Mouse (Mus musculus): ENCODE data around the gene Srebf1.

Gene Srebf1

GRCm38 (mm10) chr11:60176975-60177657 lies 45.3 kb downstream of the Srebf1 start:
- no peak for DNase-seq (ENCODE audit: low spot score)

GRCm38 (mm10) chr11:60176182-60176974 lies 46.0 kb downstream of the Srebf1 start:
- peak; percentile 40 for DNase-seq (ENCODE audit: low spot score)

GRCm38 (mm10) chr11:60175371-60176181 lies 46.8 kb downstream of the Srebf1 start:
- peak; percentile 54 for DNase-seq (ENCODE audit: low spot score)

DNA sequence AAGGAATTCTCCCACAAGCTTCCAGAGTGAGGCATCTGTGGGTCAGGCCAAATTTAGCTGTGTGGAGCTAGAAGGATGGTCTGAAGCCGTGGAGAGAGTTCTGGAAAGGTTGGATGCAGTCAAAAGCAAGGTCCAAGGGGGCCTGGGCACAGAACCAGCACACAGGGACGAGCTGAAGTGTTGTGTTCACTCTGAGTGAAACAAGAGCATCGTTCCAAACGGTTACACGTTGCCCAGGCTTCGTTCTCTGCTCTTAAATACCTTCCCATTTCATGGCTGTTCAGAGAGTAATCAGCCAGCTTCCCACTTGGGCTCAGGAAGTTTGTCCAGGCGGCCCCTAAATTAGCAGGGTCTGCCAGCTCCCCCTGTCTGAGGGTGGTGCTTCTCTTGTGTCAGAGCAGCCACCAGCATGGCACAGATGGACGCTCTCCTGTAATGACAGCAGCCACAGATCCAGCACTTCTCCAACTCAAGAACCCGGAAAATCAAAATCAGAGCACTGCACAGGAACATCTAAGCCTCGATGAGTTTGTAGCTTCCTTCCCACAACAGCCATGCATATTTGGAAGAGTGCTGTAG lies 48.7 kb downstream of the Srebf1 start:
- no peak for DNase-seq (ENCODE audit: low spot score)

GRCm38 (mm10) chr11:60172074-60172473 lies 50.3 kb downstream of the Srebf1 start:
- no peak for DNase-seq (ENCODE audit: low spot score)

GRCm38 (mm10) chr11:60168780-60169179 lies 53.6 kb downstream of the Srebf1 start:
- no peak for DNase-seq (ENCODE audit: low spot score)

DNA sequence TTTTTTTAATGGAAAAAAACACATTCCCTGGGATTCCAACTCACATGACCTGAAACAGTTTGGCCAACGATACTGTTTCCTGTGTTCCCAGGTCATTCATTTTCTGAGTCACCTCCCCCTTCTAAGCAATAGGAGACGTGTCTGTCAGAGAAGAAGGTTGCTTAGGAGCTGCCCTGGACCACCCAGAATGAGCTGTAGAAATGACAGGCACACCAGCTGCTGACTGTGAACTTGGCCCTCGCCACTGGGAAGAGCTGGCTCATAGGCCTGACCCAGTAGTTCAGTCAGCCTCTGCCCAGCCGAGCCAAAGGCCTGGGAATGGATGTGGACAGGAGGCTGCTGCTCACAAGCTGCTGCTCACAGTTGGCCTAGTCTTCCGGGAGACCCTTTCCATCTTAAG lies 57.3 kb downstream of the Srebf1 start:
- DNase-seq (ENCODE audit: low spot score) = no peak

- no peak for DNase-seq (ENCODE audit: low spot score)
Observed at GRCm38 (mm10) chr11:60164450-60164849, 57.9 kb downstream of the Srebf1 start.

DNA sequence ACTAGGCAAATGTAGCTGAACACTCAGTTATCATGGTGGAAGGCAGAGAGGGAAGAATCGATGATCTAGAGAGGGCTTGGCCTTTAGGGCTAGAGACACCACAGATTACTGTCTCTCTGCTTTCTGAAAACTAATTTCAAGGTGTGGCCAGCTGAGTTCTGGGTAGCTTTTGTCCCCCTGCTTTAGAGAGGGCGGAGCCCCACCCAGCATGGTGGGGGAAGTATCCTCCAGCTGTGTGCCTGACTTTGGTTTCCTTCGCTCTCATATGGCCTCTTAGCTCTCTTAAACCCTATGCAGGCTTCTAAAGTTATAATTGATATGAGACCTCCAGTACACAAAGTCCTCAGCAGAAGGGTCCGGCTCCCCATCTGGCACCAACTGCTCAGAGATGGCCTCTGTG lies 59.0 kb downstream of the Srebf1 start:
- no peak for DNase-seq (ENCODE audit: low spot score)

GRCm38 (mm10) chr11:60162547-60162946 lies 59.8 kb downstream of the Srebf1 start:
- DNase-seq (ENCODE audit: low spot score) = no peak

DNA sequence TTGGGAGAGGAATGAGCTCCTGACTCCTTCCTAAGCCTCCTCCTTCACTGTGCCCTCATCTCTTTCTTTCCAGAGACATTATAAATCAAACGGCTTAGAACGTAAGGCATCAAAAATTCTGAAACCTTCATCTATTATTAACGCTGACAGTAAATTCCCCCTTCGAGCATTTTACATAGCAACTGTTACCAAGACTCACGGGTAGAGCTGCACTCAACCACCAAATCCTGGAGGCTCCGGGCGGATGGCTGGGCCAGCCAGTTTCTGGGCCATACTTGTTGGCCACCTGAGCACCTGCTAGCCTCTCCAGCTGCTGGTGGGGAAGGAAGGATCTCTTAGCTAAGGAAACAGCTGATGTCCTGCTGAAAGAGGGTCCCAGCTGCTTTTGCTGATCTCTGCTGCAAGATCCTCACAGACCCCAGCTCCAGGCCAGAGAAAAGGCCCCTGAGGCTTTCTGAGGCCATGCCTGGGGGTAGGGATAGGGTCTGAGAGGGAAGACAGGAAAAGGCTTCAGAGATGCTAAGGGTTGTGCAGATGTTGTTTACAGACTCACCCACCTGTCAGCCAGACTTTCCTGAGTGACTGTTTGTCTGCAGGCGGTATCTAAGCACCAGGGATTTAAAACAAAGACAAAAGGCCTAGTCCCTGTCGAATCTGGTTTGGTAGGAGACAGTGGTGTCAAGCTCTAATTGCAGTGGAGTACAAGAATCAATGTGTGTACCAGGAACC lies 61.1 kb downstream of the Srebf1 start:
- no peak for DNase-seq (ENCODE audit: low spot score)

- no peak for DNase-seq (ENCODE audit: low spot score)
Observed at GRCm38 (mm10) chr11:60160454-60161114, 61.8 kb downstream of the Srebf1 start.

DNA sequence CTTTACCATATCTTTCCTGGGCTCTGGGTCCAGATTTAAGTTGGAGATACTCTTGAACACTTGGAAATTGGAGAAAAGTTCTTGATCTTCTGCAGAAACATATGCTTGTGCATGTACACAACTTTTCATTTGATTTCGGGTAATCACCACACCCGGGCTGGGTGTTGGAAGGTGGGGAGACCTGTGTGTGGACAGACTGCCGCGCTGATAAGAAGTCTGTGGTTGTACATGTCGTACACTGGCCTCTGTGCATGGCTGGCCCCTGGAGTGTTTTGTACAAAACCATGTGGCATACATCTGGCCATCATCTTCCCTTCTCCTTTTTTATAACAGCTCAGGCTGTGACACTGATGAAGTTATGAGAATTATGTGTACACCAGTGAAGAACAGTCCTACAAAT lies 62.4 kb downstream of the Srebf1 start:
- no peak for DNase-seq (ENCODE audit: low spot score)

GRCm38 (mm10) chr11:60158271-60158670 lies 64.1 kb downstream of the Srebf1 start:
- DNase-seq (ENCODE audit: low spot score) = no peak

DNA sequence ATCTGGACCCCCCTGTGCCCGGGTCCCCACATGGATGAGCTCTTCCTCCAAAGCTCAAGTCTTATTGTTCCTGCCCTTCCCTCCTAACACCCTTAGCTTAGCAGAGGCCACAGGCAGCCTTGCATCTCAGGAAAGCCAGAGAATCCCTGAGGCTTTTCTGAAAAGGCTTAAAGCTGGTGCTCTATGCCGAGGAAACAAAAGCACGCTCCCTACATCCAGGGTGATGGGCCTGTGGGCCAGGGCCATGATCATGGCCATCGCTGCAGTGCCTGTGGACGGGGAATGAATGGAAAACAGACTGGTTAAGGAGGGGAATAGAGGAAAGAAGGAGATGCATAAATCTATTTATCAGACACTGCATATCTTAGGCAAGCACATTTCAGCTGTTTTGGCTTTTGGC lies 66.7 kb downstream of the Srebf1 start:
- no peak for DNase-seq (ENCODE audit: low spot score)

GRCm38 (mm10) chr11:60153936-60154335 lies 68.4 kb downstream of the Srebf1 start:
- DNase-seq (ENCODE audit: low spot score) = no peak

- no peak for DNase-seq (ENCODE audit: low spot score)
Observed at GRCm38 (mm10) chr11:60152339-60152738, 70.0 kb downstream of the Srebf1 start.

DNA sequence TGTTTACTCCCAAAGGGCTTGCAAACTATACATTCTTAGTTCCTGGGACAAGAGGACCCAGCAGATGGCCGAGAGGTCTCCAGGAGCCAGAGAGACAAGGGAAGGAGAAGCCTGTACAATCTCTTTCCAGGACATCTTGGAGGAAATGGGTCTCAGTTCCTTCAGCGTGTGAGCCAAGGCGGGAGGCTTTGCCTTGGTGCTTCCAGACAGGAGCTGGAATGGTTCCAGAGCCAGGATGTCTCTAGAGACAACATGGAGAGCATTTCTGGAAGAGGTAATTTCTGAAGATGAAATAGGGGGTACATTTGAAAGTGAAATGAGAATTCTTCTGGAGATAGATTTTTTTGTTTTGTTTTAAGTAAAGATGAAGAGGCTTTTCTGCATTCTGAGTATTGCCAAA lies 71.7 kb downstream of the Srebf1 start:
- DNase-seq (ENCODE audit: low spot score) = no peak

All from urinary bladder, postnatal 25 days (tissue).